Mouse (Mus musculus) layer of hippocampus, postnatal 36 days (tissue): Measurements from ENCODE around the gene Mmp21. TPM values are rescaled to one million over a fixed set of nuclear protein-coding genes. Genes with fewer than 3 reads are reported as not detected.

ENCODE experiments used
- DNase-seq, 2 experiments: peaks; one replicate each; pipeline ENCODE4 v3.0.0; 2022
- total RNA-seq, 2 experiments: library from RNA; stranded (reverse); gene quantifications; 2 replicates each; pipeline ENCODE4 v1.2.3; 2021

Mmp21 gene
- total RNA-seq, 2 experiments from 2014 or later, result 0.20 to 0.28 TPM

GRCm38 (mm10) chr7:133645716-133646115 is 34.1 kb downstream of the Mmp21 start:
- DNase-seq, result no peak

DNA sequence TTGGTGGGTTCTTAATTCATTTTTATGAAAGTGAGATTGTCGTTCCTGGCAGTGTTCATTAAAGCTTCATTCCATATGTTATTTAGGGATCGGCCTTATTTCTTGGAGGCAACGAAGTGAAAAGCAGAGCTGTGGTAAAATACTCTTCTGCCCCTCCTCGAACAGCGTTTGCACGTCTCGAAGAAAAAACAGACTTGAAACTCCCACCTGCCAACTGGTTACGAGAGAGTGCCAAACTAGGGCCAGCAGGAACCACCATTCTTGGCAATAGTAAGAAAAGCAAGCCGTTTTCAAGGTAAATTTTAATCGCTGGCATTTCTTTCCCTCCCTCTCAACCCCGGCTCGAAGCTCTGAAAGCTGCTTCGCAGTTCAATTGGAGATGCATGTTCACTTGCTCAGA is 41.0 kb downstream of the Mmp21 start:
- DNase-seq, result peak; percentile 46 to 55

DNA sequence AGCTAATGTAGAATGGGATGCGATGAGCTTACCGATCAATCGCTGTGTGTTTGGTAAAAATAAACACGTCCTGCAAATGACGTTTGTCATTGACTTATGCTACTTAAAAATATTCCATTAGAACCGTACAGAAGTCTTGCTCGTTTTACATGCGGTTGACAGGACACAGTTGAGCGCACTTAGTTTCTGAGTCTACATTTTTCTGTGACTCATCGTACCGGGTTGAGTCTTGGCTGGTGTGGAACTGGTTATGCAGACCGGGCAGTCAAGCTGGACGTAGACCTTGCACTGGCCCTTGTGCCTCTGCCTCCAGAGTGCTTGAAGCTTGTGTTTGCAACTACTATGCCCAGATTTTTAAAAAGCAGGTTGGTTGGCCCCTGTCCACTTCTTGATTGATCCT is 41.6 kb downstream of the Mmp21 start:
- no peak for DNase-seq

- DNase-seq, result peak; percentile 93 to 97
Observed at GRCm38 (mm10) chr7:133637361-133638305, 42.2 kb downstream of the Mmp21 start, which contains the start of gene Edrf1. Gene Edrf1, plus strand, starts transcription at chr7:133637543.

DNA sequence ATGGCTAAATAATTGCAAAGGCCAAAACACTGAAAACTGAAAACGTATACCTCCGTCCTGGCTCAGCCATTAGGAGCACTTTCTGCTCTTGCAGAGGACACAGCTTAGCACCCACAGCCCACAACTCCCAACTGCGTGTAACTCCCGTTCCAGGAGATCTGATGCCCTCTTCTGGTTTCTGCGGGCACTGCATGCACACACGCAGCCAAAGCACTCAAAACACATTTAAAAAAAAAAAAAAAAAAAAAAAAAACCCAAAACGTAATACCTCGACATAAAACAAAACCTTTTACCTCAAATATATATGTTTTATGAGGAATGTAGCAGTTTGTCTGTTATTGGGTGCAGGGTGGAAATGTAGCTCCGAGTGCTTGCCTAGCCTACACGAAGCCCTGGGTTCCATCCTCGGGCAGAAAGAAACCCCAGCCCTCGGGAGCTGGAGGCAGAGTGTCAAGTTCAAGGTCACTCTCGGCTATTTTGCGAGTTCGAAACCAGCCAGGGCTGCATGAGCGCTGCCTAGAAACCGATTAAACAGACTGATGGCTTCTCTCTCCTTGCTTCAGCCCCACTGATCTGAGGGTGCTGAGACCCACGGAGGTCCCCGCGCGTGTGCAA is 43.0 kb downstream of the Mmp21 start:
- DNase-seq, result peak; percentile 86

GRCm38 (mm10) chr7:133634932-133635650 is 44.8 kb downstream of the Mmp21 start:
- no peak for DNase-seq

GRCm38 (mm10) chr7:133632476-133632875 is 47.4 kb downstream of the Mmp21 start:
- peak in 1 of 2 experiments; percentile 37 for DNase-seq

DNA sequence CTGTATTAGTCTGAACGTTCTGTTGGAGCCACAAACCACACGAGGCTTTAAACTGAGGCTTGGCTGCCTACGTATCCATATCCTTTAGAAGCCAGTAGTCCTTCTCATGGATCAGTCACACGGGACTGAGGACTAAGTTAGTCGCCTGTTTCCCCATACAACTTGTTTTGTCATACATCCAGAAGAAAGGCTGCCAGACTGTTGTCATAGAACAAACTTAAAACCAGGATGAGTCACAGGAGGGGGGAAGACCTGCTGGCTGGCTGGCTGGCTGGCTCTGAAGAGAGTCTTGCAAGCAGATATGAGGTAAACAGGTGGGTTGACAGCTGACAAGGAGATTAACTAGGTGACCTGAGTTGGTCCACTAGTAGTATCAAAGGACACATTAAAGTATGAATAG is 49.0 kb downstream of the Mmp21 start:
- no peak for DNase-seq

DNA sequence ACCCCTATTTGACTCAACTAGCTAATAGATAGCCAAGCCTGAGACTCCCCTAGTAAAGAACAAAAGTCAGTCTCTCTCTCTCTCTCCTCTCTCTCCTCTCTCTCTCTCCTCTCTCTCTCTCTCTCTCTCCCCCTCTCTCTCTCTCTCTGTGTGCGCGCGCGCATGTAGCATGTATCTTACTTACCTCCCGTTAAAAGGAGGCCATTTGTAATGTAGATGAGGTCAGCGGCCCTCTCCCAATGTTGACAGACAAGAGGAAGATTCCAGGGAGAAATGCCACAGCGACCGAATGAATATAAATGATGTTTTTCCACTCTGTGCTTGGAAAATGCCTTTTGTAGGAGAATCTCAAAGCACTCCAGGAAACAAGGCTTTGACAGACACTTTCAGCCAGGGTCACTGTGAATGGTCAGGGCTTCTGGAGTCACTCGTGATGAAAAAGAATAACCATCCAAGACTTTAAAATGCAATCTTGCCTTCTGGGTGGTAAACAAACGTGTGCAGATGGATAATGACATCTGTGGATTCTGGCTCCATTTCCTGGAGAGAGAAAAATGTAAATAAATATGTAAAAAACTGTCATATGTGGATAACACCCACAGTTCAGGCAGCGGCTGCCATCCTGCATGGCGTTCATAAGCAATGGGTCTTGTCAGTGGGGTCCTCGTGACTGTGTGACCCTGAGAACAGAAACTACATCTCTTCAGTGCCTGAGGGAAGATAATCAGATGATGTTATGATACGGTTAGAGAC is 52.5 kb downstream of the Mmp21 start:
- no peak for DNase-seq

Other genes starting within 250 kb of the Mmp21 start
- gene Tex36, start 77.9 kb downstream of the Mmp21 start, total RNA-seq, result not detected
- gene Edrf1, start 42.5 kb downstream of the Mmp21 start, total RNA-seq, result 10 to 100 TPM; 31.4 to 31.6 TPM
- gene Bccip, start 29.3 kb upstream of the Mmp21 start, total RNA-seq, result 10 to 100 TPM; 73.6 to 75.8 TPM
- gene Uros, start 30.0 kb upstream of the Mmp21 start, total RNA-seq, result 10 to 100 TPM; 18.3 to 18.5 TPM
- gene Fank1, start 96.8 kb upstream of the Mmp21 start, total RNA-seq, result 1 to 10 TPM; 2.4 to 2.5 TPM
- 10 to 100 TPM; 39.1 TPM for gene Dhx32, start 102.7 kb upstream of the Mmp21 start, total RNA-seq